Mouse (Mus musculus) mammary gland, adult 2 months (tissue): ENCODE results near the gene Cypt3. TPM values are rescaled to one million over a fixed set of nuclear protein-coding genes. Genes with fewer than 3 reads are reported as not detected.

Source experiments
- polyA plus RNA-seq: library from polyadenylated mRNA; depleted of rRNA; stranded (reverse); fragments of >200 nt; gene quantifications from 2 replicates; pipeline ENCODE4 v1.2.3, GENCODE M21; 2012; ENCODE audit warnings: low replicate concordance; rRNA removed

Gene Cypt3
- polyA plus RNA-seq: not detected in 2 replicates

DNA sequence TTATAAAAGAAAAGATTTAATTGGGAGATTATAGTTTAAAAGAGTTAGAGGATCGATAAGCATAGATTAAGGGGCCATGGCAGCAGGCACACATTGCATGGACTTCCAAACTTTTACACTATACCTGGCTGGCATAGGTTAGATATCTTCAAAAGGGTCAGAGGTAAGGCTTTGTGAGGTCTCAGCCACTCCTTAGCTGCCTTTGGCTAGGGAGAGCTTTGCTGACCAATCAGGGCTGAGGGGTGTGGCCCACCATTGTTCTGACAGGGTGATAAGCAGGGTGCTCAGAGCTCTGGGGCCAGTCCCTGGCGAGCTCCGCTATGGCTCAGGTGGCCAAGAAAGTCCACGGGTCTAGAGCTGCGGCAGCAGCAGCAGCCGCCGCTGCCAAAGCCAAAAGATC, at the start of gene Cypt3:
Gene Cypt3 (plus strand): TSS at position 301 of the 400 bp plus-strand sequence.

Other genes starting within 250 kb of the Cypt3 start
- gene Ubqln2, start 60.4 kb upstream of the Cypt3 start, polyA plus RNA-seq: 25.9 and 45.1 TPM in 2 replicates
- gene Kctd12b, start 137.8 kb downstream of the Cypt3 start, polyA plus RNA-seq: 2.5 and 9.4 TPM in 2 replicates
- gene Nbdy, start 165.0 kb downstream of the Cypt3 start, polyA plus RNA-seq: 33.6 and 41.0 TPM in 2 replicates